Mouse (Mus musculus): ENCODE measurements around the gene Olfr455.

- TF ChIP-seq CTCF (IDR thresholded peaks at IDR 0.05; ENCODE audit: insufficient read depth, low read depth, low read length) (no peak), POLR2A (IDR thresholded peaks at IDR 0.05; ENCODE audit: insufficient read depth, low read depth, low read length) (no peak)
Observed at GRCm38 (mm10) chr6:42566076-42566598, 18.8 kb upstream of the Olfr455 start.
